Mouse (Mus musculus) c-Kit-positive CD71-negative TER-119-negative erythroid progenitor cells, embryonic 14.5 days (primary cell): ENCODE results near the gene Josd2.

ENCODE experiments used
- DNase-seq: peaks from one replicate; pipeline ENCODE4 v3.0.0-alpha.2; 2013; ENCODE audit warnings: low read depth

The Josd2 gene

GRCm38 (mm10) chr7:44500046-44500445, 32.3 kb downstream of the Josd2 start:
- DNase-seq: no peak

- DNase-seq: peak; percentile 75
Measured at GRCm38 (mm10) chr7:44501563-44502115, 33.9 kb downstream of the Josd2 start.

- no peak for DNase-seq
Measured at GRCm38 (mm10) chr7:44507491-44507890, 39.7 kb downstream of the Josd2 start.

- DNase-seq: no peak
Measured at GRCm38 (mm10) chr7:44519240-44519913, 51.6 kb downstream of the Josd2 start.

GRCm38 (mm10) chr7:44520990-44521389, 53.2 kb downstream of the Josd2 start:
- DNase-seq: no peak
